Mouse (Mus musculus): ENCODE data around the gene Pnkp. TPM values are rescaled to one million over a fixed set of nuclear protein-coding genes. Genes with fewer than 3 reads are reported as not detected.

The Pnkp gene
- total RNA-seq, 4 experiments from 2014 or later: 46.6 to 56.6 (median 53.6) TPM

Small RNA genes within 50 kb of the gene (microRNA-seq; reads per million reads assigned to microRNA genes)
- 0 to 0.17 reads per million in 2 experiments for gene Mir707

Other genes with a start within 250 kb of the Pnkp start
- gene Myh14, start 186.3 kb upstream of the Pnkp start, total RNA-seq (2022): 10 to 100 TPM in 1 of 4 experiments, 1 to 10 TPM in 3; 7.3 to 16.5 (median 8.4) TPM
- gene Izumo2, start 148.4 kb upstream of the Pnkp start, total RNA-seq (2022): not detected
- gene Vrk3, start 108.7 kb upstream of the Pnkp start, total RNA-seq (2022): 10 to 100 TPM; 46.5 to 73.4 (median 54.8) TPM
- 1 to 10 TPM in 1 of 4 experiments, under 1 TPM in 3; 0.35 to 1.1 (median 0.41) TPM for gene Zfp473, start 106.1 kb upstream of the Pnkp start, total RNA-seq (2022)
- 10 to 100 TPM; 33.8 to 42.8 (median 37.8) TPM for gene Nup62, start 41.1 kb upstream of the Pnkp start, total RNA-seq (2022)
- 1 to 10 TPM; 1.7 to 3.7 (median 2.5) TPM for gene Il4i1, start 40.8 kb upstream of the Pnkp start, total RNA-seq (2022)
- gene Atf5, start 40.5 kb upstream of the Pnkp start, total RNA-seq (2022): 100 to 1,000 TPM in 1 of 4 experiments, 10 to 100 TPM in 3; 76.2 to 108 (median 82.7) TPM
- 100 to 1,000 TPM; 106 to 137 (median 120) TPM for gene Akt1s1, start 8.1 kb upstream of the Pnkp start, total RNA-seq (2022)
- gene Tbc1d17, start 8.1 kb upstream of the Pnkp start, total RNA-seq (2022): 10 to 100 TPM; 69.4 to 94.9 (median 86.1) TPM
- 100 to 1,000 TPM; 273 to 304 (median 292) TPM for gene Ptov1, start 12.6 kb downstream of the Pnkp start, total RNA-seq (2022)
- gene Med25, start 35.6 kb downstream of the Pnkp start, total RNA-seq (2022): 100 to 1,000 TPM in 2 of 4 experiments, 10 to 100 TPM in 2; 85.0 to 118 (median 96.5) TPM
- gene Fuz, start 38.9 kb downstream of the Pnkp start, total RNA-seq (2022): 10 to 100 TPM; 27.2 to 46.8 (median 38.4) TPM
- gene Ap2a1, start 72.4 kb downstream of the Pnkp start, total RNA-seq (2022): 100 to 1,000 TPM in 3 of 4 experiments, 10 to 100 TPM in 1; 99.8 to 139 (median 118) TPM
- not detected for gene Tsks, start 86.1 kb downstream of the Pnkp start, total RNA-seq (2022)
- 10 to 100 TPM; 13.7 to 28.4 (median 20.4) TPM for gene Cpt1c, start 117.7 kb downstream of the Pnkp start, total RNA-seq (2022)
- gene Prmt1, start 129.4 kb downstream of the Pnkp start, total RNA-seq (2022): 100 to 1,000 TPM; 221 to 296 (median 243) TPM
- 100 to 1,000 TPM; 118 to 180 (median 144) TPM for gene Irf3, start 140.5 kb downstream of the Pnkp start, total RNA-seq (2022)
- gene Bcl2l12, start 141.6 kb downstream of the Pnkp start, total RNA-seq (2022): 10 to 100 TPM; 15.9 to 34.1 (median 22.1) TPM
- gene Scaf1, start 159.2 kb downstream of the Pnkp start, total RNA-seq (2022): 100 to 1,000 TPM in 2 of 4 experiments, 10 to 100 TPM in 2; 88.5 to 120 (median 101) TPM
- gene Rras, start 160.8 kb downstream of the Pnkp start, total RNA-seq (2022): 100 to 1,000 TPM in 3 of 4 experiments, 10 to 100 TPM in 1; 89.6 to 138 (median 129) TPM
- 10 to 100 TPM; 64.6 to 86.8 (median 70.0) TPM for gene Prr12, start 195.7 kb downstream of the Pnkp start, total RNA-seq (2022)
- 10 to 100 TPM; 57.5 to 81.7 (median 66.6) TPM for gene Nosip, start 205.3 kb downstream of the Pnkp start, total RNA-seq (2022)
- 10 to 100 TPM; 16.4 to 20.5 (median 17.1) TPM for gene Prrg2, start 205.5 kb downstream of the Pnkp start, total RNA-seq (2022)
- 10 to 100 TPM; 33.1 to 51.0 (median 37.1) TPM for gene Rcn3, start 235.1 kb downstream of the Pnkp start, total RNA-seq (2022)
- 100 to 1,000 TPM; 105 to 151 (median 125) TPM for gene Fcgrt, start 246.7 kb downstream of the Pnkp start, total RNA-seq (2022)

Measured in adrenal gland, adult 8-10 months (tissue).